Mouse (Mus musculus) thymus, postnatal 0 days (tissue): ENCODE measurements around the gene Cenpm. TPM values are rescaled to one million over a fixed set of nuclear protein-coding genes. Genes with fewer than 3 reads are reported as not detected.

Source experiments
- DNase-seq: peaks from one replicate; pipeline ENCODE4 v3.0.0-alpha.2; 2015; ENCODE audit warnings: low spot score
- polyA plus RNA-seq: library from polyadenylated mRNA; unstranded; fragments of >200 nt; fragmentation: Nextera tagmentation; extraction: Ambion mirVana; gene quantifications from 2 replicates; pipeline ENCODE4 v1.2.1, GENCODE M21; 2015

Gene Cenpm
- polyA plus RNA-seq, 1 experiment from 2014 or later, result 59.3 TPM

DNA sequence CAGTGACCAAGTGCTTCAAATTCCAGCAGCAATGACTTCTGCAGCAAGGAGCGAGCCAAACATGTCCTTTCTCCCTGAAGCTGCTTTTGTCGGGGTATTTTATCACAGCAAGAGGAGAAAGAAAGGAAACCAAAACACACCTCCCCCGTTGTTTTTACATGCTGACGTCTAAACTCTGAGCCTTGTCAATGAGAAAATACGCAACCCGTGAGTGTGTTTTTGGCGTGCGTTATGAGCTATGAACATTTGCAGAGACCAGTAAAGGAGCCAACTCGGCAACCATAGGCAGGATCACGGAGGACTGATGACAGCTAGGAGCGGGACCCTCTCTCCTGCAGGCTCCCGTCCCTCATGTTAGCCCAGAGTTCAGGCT lies 820 bp downstream of the Cenpm start:
- DNase-seq, result no peak

- no peak for DNase-seq
Measured at GRCm38 (mm10) chr15:82243311-82243710, 1.2 kb downstream of the Cenpm start.

GRCm38 (mm10) chr15:82236565-82236964 lies 8.0 kb downstream of the Cenpm start:
- DNase-seq, result peak; percentile 83

GRCm38 (mm10) chr15:82235661-82236060 lies 8.9 kb downstream of the Cenpm start:
- no peak for DNase-seq

GRCm38 (mm10) chr15:82232651-82233050 lies 11.9 kb downstream of the Cenpm start:
- no peak for DNase-seq

GRCm38 (mm10) chr15:82231591-82232378 lies 12.8 kb downstream of the Cenpm start:
- DNase-seq, result no peak

GRCm38 (mm10) chr15:82231100-82231499 lies 13.4 kb downstream of the Cenpm start:
- DNase-seq, result no peak

DNA sequence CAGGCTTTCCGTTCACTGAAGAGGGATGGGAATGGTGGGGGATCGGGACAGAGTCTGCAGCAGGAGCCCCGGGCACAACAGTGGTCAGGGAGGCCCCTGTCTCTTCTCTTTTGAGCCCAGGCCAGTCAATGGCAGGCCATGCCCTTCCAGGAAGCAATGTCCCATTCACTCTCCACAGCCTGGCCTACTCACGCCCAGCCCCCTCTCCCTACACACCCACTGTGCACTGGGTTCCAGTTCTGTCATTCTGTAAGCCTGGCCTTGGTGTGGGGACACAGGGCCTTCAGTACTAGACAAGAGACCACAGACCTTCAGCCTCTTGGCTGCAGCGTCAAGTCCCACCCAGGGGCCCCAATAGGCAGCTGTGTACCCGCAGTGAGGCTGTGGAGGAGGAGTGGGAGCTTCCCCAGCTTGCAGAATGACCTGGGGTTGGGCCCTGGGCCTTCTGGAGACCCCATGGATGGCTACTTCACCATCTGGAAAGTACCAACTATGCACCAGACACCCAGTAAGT lies 14.4 kb downstream of the Cenpm start:
- no peak for DNase-seq

DNA sequence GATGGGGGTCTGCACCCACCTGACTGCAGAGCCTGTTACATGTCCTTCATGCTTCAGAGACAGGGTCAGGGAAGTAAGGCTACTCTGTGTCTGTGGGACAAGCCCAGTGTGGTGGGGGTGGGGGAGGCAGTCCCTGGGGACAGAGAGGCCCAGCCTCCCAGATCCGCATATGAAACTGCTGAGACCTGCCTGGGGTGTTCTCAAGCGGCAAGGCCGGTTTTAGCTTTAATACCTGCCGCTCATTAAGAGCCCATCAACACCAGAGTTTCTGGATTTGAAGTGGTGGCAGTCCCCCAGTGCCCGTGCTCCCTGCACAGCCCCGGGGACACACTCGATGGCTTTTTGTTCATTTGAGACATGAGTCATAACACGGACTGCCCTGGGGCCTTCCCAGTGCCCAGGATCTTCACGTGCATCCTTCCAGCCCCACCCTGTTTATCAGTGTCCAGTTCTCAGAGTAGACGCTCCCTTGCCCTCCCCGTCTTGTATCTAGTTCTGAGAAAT lies 15.0 kb downstream of the Cenpm start:
- DNase-seq, result no peak

- DNase-seq, result no peak
Measured at GRCm38 (mm10) chr15:82225769-82226168, 18.8 kb downstream of the Cenpm start.

DNA sequence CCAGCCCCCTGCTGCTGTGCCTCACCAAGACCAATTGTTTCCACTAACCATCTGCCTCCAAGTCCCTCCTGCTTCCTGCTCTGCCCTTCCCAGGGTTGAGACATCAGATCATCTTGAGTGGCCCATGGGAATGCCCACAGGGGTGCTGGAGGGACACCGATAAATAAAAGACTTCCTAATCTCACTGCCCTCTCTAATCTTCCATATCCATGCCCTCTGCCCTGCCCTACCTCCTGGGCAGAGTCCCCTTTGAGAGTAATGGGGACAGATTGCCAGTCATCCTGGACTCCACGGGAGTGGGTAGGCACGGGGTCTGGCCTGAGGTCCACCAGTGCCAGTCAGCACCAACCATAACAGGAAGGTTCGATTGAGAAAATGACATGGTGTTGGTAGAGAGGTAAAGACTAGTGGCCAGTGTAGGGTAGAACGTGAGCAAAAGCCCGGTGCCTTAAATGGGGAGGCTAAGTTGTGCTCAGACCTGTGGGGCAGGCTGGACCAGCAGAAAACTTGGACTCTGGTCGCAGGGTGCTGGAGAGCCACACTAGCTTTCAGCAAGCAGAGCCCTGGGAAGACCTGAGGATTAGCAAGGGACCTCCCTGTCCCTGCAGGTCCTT lies 19.8 kb downstream of the Cenpm start:
- DNase-seq, result no peak

GRCm38 (mm10) chr15:82223657-82224601 lies 20.6 kb downstream of the Cenpm start, which contains the start of gene Tnfrsf13c:
Tnfrsf13c (minus strand) TSS chr15:82224369.
- DNase-seq, result peak; percentile 53

DNA sequence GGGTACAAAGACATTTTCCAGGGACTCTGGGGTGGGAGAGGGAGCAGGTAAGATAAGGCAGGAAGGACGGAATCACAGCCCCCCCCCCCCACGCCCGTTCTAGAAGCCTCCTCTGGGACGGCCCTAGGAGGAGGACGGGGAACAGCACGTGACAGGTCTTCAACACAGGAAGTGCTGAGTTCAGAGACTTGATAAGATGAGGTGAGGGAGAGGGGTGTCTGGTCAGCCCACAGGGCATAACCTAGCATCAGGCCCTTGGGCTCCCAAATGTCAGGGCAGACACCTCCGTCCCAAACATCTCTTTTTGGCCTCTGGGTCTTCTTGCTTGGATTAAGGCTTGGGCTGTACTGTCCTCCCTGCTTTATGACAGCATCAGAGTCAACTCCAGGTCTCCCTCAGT lies 21.3 kb downstream of the Cenpm start:
- DNase-seq, result no peak

GRCm38 (mm10) chr15:82221104-82221860 lies 23.3 kb downstream of the Cenpm start:
- DNase-seq, result no peak

GRCm38 (mm10) chr15:82220003-82220675 lies 24.4 kb downstream of the Cenpm start:
- no peak for DNase-seq

DNA sequence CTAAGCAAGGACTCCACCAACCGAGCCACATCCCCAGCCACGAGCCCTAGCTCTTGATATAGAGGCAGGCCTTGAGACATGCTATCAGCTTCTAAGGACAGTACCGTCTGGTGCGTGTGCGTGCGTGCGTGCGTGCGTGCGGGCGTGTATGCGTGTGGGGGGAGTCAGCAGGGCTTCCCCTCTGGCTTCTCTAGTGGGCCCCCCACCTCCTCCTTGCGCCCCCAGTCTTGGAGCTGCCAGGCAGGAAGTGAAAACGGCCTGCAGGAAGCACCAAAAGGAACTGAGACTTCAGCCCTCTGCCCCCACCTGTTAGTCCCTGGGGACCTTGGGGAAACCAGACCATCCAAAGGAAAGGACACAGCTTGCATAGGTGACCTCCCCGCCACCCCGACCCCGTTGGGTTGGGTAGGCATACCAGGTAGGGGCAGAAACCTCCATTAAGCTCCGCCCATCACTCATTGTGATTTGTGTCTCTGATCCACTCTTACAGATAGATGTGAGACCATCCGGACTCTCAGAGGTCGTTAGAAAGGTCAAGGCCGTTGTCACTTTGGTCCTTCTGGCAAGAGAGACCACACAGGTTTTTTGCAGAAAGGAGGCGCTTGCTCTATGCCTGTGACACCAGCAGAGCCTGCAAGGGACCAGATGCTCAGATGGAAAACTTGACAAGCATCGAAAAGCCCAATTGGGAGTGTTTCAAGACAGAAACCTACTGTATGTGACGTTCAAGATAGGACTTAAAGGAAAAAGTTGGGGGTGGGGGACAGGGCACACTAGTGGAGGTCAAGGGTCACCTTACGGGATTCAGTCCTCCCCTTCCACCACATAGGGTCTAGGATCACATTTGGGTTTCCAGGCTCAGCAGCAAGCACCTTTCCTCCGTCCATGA lies 25.5 kb downstream of the Cenpm start:
- DNase-seq, result peak; percentile 12

GRCm38 (mm10) chr15:82217980-82218379 lies 26.6 kb downstream of the Cenpm start:
- no peak for DNase-seq

- DNase-seq, result no peak
Measured at GRCm38 (mm10) chr15:82217039-82217438, 27.5 kb downstream of the Cenpm start.
